In the genomic region with DNA sequence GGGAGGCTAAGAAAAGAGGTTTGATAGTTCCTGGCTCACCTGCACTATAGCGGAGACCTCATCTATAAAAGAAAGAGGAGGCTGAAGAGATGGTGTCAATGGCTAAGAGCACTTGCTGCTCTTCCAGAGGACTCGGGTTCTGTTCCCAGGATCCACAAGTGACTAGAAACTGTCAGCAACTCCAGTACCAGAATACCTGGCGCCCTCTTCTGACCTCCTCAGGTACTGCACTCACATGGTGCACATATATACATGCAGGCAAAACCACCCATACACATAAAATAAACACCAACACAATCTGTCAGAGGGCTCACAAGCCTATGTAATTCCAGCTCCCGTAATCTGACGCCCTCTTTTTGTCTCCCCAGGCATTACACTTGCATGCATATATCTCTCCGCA, we compare ENCODE assay signal across 16 mouse cellular contexts. TPM values are rescaled to one million over a fixed set of nuclear protein-coding genes. Genes with fewer than 3 reads are reported as not detected.
DNase-seq lines count a peak whose midpoint lies in the region; TF ChIP-seq lines count a peak whose summit lies in the region.
"Had no signal": no experiment of that assay in that cellular context is flagged by ENCODE, and none has a peak within 500 bp of the region (broad histone marks: within the 10 kb centered on the region; RNA-seq: fewer than 3 reads in every experiment).

No protein-coding gene starts in this region.

- no peak for TF ChIP-seq POLR2A in small intestine, adult 2 months (IDR thresholded peaks at IDR 0.05; ENCODE audit: low read depth, low read length)

- WGBS in small intestine, adult 2 months: 91% methylated on average over 6 of the region's 6 CpGs

- no peak overlapping the region for H3K27ac ChIP-seq in layer of hippocampus, adult 2 months
- H3K27ac ChIP-seq in small intestine, adult 2 months (ENCODE audit: insufficient read depth, low read depth, low read length): no peak overlapping the region
- H3K27ac ChIP-seq: hindbrain, embryonic 13.5 days; limb, embryonic 10.5 days; neural tube, embryonic 15.5 days had no signal

- no peak overlapping the region for H3K4me3 ChIP-seq in layer of hippocampus, adult 2 months
- H3K4me3 ChIP-seq in small intestine, adult 2 months (ENCODE audit: low read depth, low read length): no peak overlapping the region
- H3K4me3 ChIP-seq: erythroblast, embryonic 14.5 days; hindbrain, embryonic 13.5 days; limb, embryonic 10.5 days; neural tube, embryonic 15.5 days had no signal

- H3K4me1 ChIP-seq in small intestine, adult 2 months (ENCODE audit: control insufficient read depth, insufficient read depth, insufficient read length, low read length): peaks cover 10% of the 10 kb centered on the region

- H3K36me3 ChIP-seq in small intestine, adult 2 months (ENCODE audit: control insufficient read depth, insufficient read depth, low read length): no peaks in the 10 kb centered on the region
- H3K36me3 ChIP-seq: hindbrain, embryonic 13.5 days; limb, embryonic 10.5 days; neural tube, embryonic 15.5 days had no signal

- DNase-seq in layer of hippocampus, adult 2 months (ENCODE audit: low spot score in 2 of 2): no peak
- DNase-seq in layer of hippocampus, adult 9-10 months (ENCODE audit: low spot score): no peak
- peak; percentile 27 for DNase-seq in CD4-positive helper T cell, adult 2 months (ENCODE audit: low read depth, low spot score)
- peak; percentile 73 for DNase-seq in ES-CJ7 (ENCODE audit: low read depth, low spot score)
- DNase-seq in ovary, postnatal 10 days (ENCODE audit: low spot score): no peak
- DNase-seq in kidney, postnatal 36 days: no peak
- DNase-seq: cerebellum, adult 9-10 months; lung, adult 2 months had no signal

- peak; percentile 55 for TF ChIP-seq CTCF in layer of hippocampus, adult 2 months (conservative IDR thresholded peaks at IDR 0.05)
- TF ChIP-seq CTCF in small intestine, adult 2 months (IDR thresholded peaks at IDR 0.05; ENCODE audit: extremely low read depth, insufficient read length, insufficient replicate concordance, low read depth, low read length): peak; percentile 43; the same call in 1 of the 2 replicates

- H3K27me3 ChIP-seq in small intestine, adult 2 months (ENCODE audit: control insufficient read depth, insufficient read depth, low read length): no peaks in the 10 kb centered on the region
- H3K27me3 ChIP-seq: hindbrain, embryonic 13.5 days; neural tube, embryonic 15.5 days had no signal

RNA-seq across cellular contexts. Expression of a gene that starts 2.8 kb away (rescaled TPM):
- not detected for total RNA-seq in layer of hippocampus, adult 2 months (2021)
- polyA plus RNA-seq in small intestine, adult 2 months (2012; rRNA removed): 2.4 TPM in 1 of 2 replicates, not detected in the other
- total RNA-seq: layer of hippocampus, postnatal 25 days; monocyte, adult 5-6 weeks had no signal
- polyA plus RNA-seq: erythroblast, embryonic 14.5 days had no signal

RNA-seq across cellular contexts. Expression of a gene that starts 20.3 kb away (rescaled TPM):
- under 1 TPM; 0.15 to 0.29 TPM for total RNA-seq in layer of hippocampus, adult 2 months (2021)
- 0.08 and 0.10 TPM in 2 replicates for polyA plus RNA-seq in small intestine, adult 2 months (2012; rRNA removed)
- total RNA-seq: megakaryocyte progenitor cell, adult 5-6 weeks; monocyte, adult 5-6 weeks had no signal
- polyA plus RNA-seq: erythroblast, embryonic 14.5 days had no signal

RNA-seq across cellular contexts. Expression of a gene that starts 27.2 kb away (rescaled TPM):
- 1 to 10 TPM; 4.4 to 6.8 TPM for total RNA-seq in layer of hippocampus, adult 2 months (2021)
- 1,096 and 2,780 TPM in 2 replicates for polyA plus RNA-seq in small intestine, adult 2 months (2012; rRNA removed)

RNA-seq across cellular contexts. Expression of a gene that starts 35.9 kb away (rescaled TPM):
- total RNA-seq in layer of hippocampus, adult 2 months (2021): 10 to 100 TPM; 66.4 to 68.8 TPM
- 201 and 291 TPM in 2 replicates for polyA plus RNA-seq in small intestine, adult 2 months (2012; rRNA removed)

RNA-seq across cellular contexts. Expression of a gene that starts 52.6 kb away (rescaled TPM):
- 100 to 1,000 TPM; 410 to 476 TPM for total RNA-seq in layer of hippocampus, adult 2 months (2021)
- 67.1 and 140 TPM in 2 replicates for polyA plus RNA-seq in small intestine, adult 2 months (2012; rRNA removed)

Comparison
In these comparisons a context has a peak if more than half of its experiments do, and no peak if none do; other contexts are left out.
1. DNase-seq: peak in CD4-positive helper T cell, adult 2 months (single experiment) and ES-CJ7 (single experiment); none in layer of hippocampus, adult 2 months (0 of 2), layer of hippocampus, adult 9-10 months (single experiment), ovary, postnatal 10 days (single experiment) and kidney, postnatal 36 days (0 of 2).